Mouse (Mus musculus) olfactory bulb, adult 2 months (tissue): ENCODE data around the gene Gm5269.

Experiments used
- CTCF ChIP-seq: fragments of 200-500 bp; IDR thresholded peaks from 2 replicates; pipeline ENCODE4 v1.5.1; 2012; ENCODE audit warnings: low read depth, mild to moderate bottlenecking, low read length, moderate library complexity; ENCODE audit not compliant: insufficient read depth
- POLR2A ChIP-seq: fragments of 200-500 bp; IDR thresholded peaks from 2 replicates; pipeline ENCODE4 v1.6.1; 2012; ENCODE audit warnings: mild to moderate bottlenecking, low read depth, low read length, moderate library complexity; ENCODE audit not compliant: insufficient read depth

- TF ChIP-seq CTCF = no peak
- TF ChIP-seq POLR2A = no peak
Measured at GRCm38 (mm10) chr1:45926393-45926763, 36.3 kb upstream of the Gm5269 start, which contains the start of gene Slc40a1.
